Mouse (Mus musculus): ENCODE measurements at regions not wholly inside any gene's neighbourhood (a gene's known extent, or its start where the extent isn't known, plus 50 kb on each side); places are given as distances from the start of the nearest gene placed in this dataset.

DNA sequence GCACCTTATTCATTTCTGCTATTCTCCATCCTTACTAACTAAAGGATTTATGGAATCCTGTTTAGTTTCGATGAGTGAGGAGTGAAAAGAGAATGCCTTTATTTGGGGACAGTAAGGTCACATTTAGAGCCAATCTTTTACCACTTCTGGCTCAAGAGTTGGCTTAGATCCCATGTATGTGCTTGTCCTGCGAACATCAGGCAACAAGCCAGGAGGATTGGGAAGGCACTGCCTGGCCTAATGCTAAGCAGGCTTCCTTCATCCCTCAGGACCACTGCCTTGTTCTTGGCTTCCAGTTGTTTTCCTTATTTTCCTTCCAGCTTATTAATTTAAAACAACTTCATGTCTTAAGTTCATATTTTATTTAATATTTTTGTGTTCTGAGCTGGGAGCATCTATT is 442.9 kb downstream of the Vgll3 start:
- peak; percentile 20 for DNase-seq

DNA sequence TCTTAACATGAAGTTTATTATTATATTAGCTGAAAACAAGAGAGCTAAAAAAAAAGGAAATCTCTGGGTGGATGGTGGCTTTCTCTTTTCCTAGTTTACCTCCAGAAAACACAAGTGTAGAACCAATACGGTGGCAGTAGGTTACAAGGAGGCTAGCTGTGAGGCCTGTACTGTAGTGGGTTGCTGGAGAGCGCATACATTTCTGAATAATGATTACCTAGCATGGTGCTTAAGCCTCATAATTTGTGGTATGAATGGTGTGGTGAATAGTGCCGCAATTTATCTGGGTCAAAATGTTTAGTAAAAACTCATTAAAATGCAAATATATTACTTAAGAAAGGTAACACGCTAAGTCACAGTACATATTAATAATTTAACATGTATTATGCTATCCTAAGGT is 453.9 kb downstream of the Vgll3 start:
- DNase-seq, result no peak

DNA sequence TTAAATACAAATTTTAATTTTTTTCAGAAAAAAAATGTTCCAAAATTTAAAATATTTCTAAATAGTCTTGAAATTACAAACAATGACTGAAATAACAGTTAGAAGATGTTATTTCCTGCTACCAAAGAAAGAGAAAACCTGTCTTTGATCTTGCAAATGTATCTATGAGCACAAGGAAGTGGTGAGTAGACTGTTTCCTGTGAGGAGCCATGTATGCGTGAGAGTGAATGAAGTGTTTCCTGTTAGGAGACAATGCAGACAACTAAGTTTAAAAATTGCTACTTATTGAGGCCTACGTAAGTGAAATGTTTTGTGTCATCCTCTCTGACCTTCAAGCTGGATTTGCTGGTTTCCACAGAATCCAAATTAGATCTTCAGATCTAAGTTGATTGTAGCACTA is 461.6 kb downstream of the Vgll3 start:
- DNase-seq, result no peak
